Mouse (Mus musculus): Measurements from ENCODE around the gene Sectm1b. TPM values are rescaled to one million over a fixed set of nuclear protein-coding genes. Genes with fewer than 3 reads are reported as not detected.

Gene Sectm1b
- polyA plus RNA-seq, 1 experiment from 2014 or later: not detected

DNA sequence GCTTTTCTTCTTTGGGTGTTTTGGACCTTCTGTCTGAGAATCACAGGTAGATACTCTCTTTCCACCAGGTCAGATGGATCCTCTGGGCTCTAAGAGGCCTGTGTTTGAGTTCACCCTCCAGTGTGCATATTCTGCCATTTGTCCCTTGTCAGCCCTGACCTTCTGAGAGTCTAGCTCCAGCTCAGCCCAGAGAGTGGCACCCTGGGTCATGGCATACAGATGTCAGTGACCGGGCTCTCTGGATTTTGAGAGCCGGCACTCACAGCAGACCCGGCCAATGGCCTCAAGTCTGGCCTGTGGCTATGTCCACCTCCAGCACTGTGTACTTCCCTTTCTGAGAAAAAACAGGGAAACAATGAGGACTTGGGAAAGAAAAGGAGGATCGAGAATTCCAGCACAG, 3.9 kb downstream of the Sectm1b start:
- no peak overlapping the region for H3K4me2 ChIP-seq (ENCODE audit: low read length)
- ATAC-seq (no peak), DNase-seq (ENCODE audit: low spot score) (no peak)
- H3K4me1 ChIP-seq (ENCODE audit: control insufficient read depth, insufficient read depth, low read length): no peaks in the 10 kb centered on the region
- H3K4me3 ChIP-seq (ENCODE audit: low read depth, low read length): no peak overlapping the region
- no peak overlapping the region for H3K9ac ChIP-seq (ENCODE audit: low read length)
- H3K27me3 ChIP-seq (replicated peaks; ENCODE audit: control insufficient read depth, insufficient read depth, low read length): no peaks in the 10 kb centered on the region
- H3K36me3 ChIP-seq (ENCODE audit: control insufficient read depth, insufficient read depth, low read length): no peaks in the 10 kb centered on the region
- H3K27ac ChIP-seq (ENCODE audit: low read depth, low read length): no peak overlapping the region
- no peaks in the 10 kb centered on the region for H3K9me3 ChIP-seq (replicated peaks; ENCODE audit: control insufficient read depth, low read length)
- 88% methylated on average over 4 of the region's 4 CpGs for WGBS

GRCm38 (mm10) chr11:121058956-121059355, 4.4 kb downstream of the Sectm1b start:
- Histone ChIP-seq H3K36me3 (ENCODE audit: control insufficient read depth, insufficient read depth, low read length) (no peaks in the 10 kb centered on the region), H3K4me3 (ENCODE audit: low read depth, low read length) (no peak overlapping the region), H3K9me3 (replicated peaks; ENCODE audit: control insufficient read depth, low read length) (no peaks in the 10 kb centered on the region), H3K4me2 (ENCODE audit: low read length) (no peak overlapping the region), H3K27me3 (replicated peaks; ENCODE audit: control insufficient read depth, insufficient read depth, low read length) (no peaks in the 10 kb centered on the region), H3K9ac (ENCODE audit: low read length) (no peak overlapping the region), H3K4me1 (ENCODE audit: control insufficient read depth, insufficient read depth, low read length) (no peaks in the 10 kb centered on the region), H3K27ac (ENCODE audit: low read depth, low read length) (no peak overlapping the region)
- 91% methylated on average over 4 of the region's 4 CpGs for WGBS
- no peak for DNase-seq (ENCODE audit: low spot score)
- ATAC-seq: no peak

- DNase-seq (ENCODE audit: low spot score): no peak
Measured at GRCm38 (mm10) chr11:121058122-121058521, 5.2 kb downstream of the Sectm1b start.

DNA sequence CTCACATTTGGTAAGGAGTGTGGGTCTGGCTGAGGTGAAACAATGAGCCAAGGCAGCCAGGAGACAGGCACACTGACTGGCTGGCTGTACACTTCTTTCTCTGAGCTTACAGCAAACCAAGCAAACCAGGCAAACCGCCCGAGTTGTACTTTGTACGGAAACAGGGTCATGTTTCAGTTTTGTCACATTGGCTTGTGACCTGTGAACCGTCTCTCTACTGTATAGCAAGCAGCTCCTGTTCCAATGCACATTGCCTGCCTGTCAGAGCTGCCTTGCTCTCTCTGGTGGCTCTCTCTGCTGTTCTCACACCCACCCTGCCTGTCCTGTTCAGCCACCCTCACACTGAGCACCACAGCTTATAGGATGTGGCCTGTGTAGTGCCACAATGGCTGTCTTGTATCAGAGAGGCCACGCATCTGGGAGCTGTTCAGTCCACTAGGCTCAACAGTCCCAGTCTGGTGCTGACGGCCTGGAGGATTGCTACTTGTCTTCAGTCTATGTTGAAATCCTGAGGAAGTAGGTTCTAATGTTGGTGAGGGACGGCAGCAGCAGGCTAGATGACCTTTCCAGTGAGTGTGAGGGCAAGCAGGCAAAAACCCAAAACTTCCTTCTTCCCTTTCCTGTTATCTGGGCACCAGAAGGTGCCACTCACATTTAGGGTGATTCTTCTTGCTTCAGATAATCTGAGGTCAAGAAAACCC, 6.7 kb downstream of the Sectm1b start:
- 84% methylated on average over 7 of the region's 7 CpGs for WGBS
- Histone ChIP-seq H3K4me3 (ENCODE audit: low read depth, low read length) (no peak overlapping the region), H3K9me3 (replicated peaks; ENCODE audit: control insufficient read depth, low read length) (no peaks in the 10 kb centered on the region), H3K9ac (ENCODE audit: low read length) (no peak overlapping the region), H3K4me2 (ENCODE audit: low read length) (no peak overlapping the region), H3K36me3 (ENCODE audit: control insufficient read depth, insufficient read depth, low read length) (no peaks in the 10 kb centered on the region), H3K27me3 (replicated peaks; ENCODE audit: control insufficient read depth, insufficient read depth, low read length) (no peaks in the 10 kb centered on the region), H3K27ac (ENCODE audit: low read depth, low read length) (no peak overlapping the region), H3K4me1 (ENCODE audit: control insufficient read depth, insufficient read depth, low read length) (no peaks in the 10 kb centered on the region)
- ATAC-seq (no peak), DNase-seq (ENCODE audit: low spot score) (no peak)

More at GRCm38 (mm10) chr11:121058122-121058521, 5.2 kb downstream of the Sectm1b start:
- Histone ChIP-seq H3K4me1 (ENCODE audit: control insufficient read depth, insufficient read depth, low read length) (no peaks in the 10 kb centered on the region), H3K4me2 (ENCODE audit: low read length) (no peak overlapping the region), H3K4me3 (ENCODE audit: low read depth, low read length) (no peak overlapping the region), H3K9me3 (replicated peaks; ENCODE audit: control insufficient read depth, low read length) (no peaks in the 10 kb centered on the region), H3K9ac (ENCODE audit: low read length) (no peak overlapping the region), H3K27ac (ENCODE audit: low read depth, low read length) (no peak overlapping the region), H3K36me3 (ENCODE audit: control insufficient read depth, insufficient read depth, low read length) (no peaks in the 10 kb centered on the region), H3K27me3 (replicated peaks; ENCODE audit: control insufficient read depth, insufficient read depth, low read length) (no peaks in the 10 kb centered on the region)
- no peak for ATAC-seq
- WGBS: 81% methylated on average over 5 of the region's 5 CpGs

DNA sequence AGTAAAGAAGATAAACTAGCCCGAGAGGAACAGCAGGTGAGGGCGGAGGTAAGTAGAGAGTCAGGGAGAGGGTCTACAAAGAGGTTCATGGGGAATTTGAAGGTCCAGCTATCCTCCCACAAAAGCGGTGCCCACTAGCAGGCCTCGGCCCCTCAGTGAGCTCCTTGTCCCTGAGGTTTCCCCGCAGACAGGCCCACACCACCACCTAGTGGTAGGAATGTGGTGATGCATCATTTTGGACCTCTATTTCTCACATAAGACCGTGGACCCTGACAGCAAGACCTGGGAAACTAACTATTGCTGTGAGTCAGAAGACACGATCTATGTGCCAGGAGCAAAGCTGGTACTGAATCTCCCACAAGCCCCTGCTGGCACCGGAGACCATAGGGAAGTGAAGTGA, 9.8 kb downstream of the Sectm1b start:
- ATAC-seq: no peak
- Histone ChIP-seq H3K4me3 (ENCODE audit: low read depth, low read length) (no peak overlapping the region), H3K27ac (ENCODE audit: low read depth, low read length) (no peak overlapping the region), H3K9ac (ENCODE audit: low read length) (no peak overlapping the region), H3K27me3 (replicated peaks; ENCODE audit: control insufficient read depth, insufficient read depth, low read length) (0 out of 2 replicates have a peak, but pooled peaks cover 4% of the 10 kb centered on the region), H3K9me3 (replicated peaks; ENCODE audit: control insufficient read depth, low read length) (no peaks in the 10 kb centered on the region), H3K4me2 (ENCODE audit: low read length) (no peak overlapping the region), H3K36me3 (ENCODE audit: control insufficient read depth, insufficient read depth, low read length) (no peaks in the 10 kb centered on the region), H3K4me1 (ENCODE audit: control insufficient read depth, insufficient read depth, low read length) (no peaks in the 10 kb centered on the region)
- 15% methylated on average over 8 of the region's 8 CpGs for WGBS
- DNase-seq (ENCODE audit: low spot score): peak; percentile 85

DNA sequence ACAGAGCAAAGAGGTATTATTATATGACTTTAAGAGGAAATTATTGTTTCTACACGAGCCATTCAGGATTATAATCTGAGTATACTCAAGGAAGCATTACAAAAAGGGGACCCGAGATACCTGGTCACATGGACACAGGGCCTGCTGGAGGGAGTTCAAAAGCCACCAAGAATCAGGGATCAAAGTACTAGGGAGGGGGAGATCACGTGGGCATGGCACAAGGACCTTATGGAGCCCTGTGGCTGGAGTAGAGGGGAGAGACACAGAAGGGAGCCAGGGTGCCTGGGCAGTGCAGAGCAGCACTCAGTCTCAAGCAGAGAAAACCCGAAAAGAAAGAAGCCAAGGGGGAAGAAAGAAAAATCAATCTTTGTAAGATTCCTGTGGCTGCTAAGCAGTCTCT, 11.0 kb downstream of the Sectm1b start:
- no peak overlapping the region for H3K9ac ChIP-seq (ENCODE audit: low read length)

DNA sequence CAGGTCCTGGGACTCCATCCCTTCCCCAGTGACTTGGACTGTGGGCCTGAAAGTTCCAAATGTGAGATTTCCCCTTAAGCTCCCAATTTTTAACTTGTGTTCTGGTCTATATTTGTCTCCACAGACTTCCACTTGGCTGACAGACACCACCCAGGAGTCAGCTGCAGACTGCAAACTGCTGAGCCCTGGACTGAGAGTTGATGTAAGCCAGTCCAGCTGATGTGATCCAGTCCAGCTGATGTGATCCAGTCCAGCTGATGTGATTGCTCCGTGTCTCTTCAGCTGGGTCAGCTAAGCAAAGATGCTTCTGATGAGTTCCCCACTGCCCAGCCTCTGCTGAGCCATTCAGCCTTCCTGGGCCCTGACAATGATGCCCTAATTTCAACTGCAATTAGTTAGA, 11.6 kb downstream of the Sectm1b start:
- H3K4me2 ChIP-seq (ENCODE audit: low read length): no peak overlapping the region
- H3K4me3 ChIP-seq (ENCODE audit: low read depth, low read length): no peak overlapping the region
- WGBS: 78% methylated on average over 1 of the region's 1 CpGs
- H3K27ac ChIP-seq (ENCODE audit: low read depth, low read length): no peak overlapping the region
- ATAC-seq (no peak), DNase-seq (ENCODE audit: low spot score) (no peak)
- H3K9me3 ChIP-seq (replicated peaks; ENCODE audit: control insufficient read depth, low read length): no peaks in the 10 kb centered on the region
- no peaks in the 10 kb centered on the region for H3K36me3 ChIP-seq (ENCODE audit: control insufficient read depth, insufficient read depth, low read length)
- no peak overlapping the region for H3K9ac ChIP-seq (ENCODE audit: low read length)
- H3K4me1 ChIP-seq (ENCODE audit: control insufficient read depth, insufficient read depth, low read length): no peaks in the 10 kb centered on the region
- H3K27me3 ChIP-seq (replicated peaks; ENCODE audit: control insufficient read depth, insufficient read depth, low read length): 0 out of 2 replicates have a peak, but pooled peaks cover 4% of the 10 kb centered on the region

More for the DNA sequence above, 11.0 kb downstream of the Sectm1b start:
- Histone ChIP-seq H3K4me3 (ENCODE audit: low read depth, low read length) (no peak overlapping the region), H3K4me1 (ENCODE audit: control insufficient read depth, insufficient read depth, low read length) (no peaks in the 10 kb centered on the region), H3K36me3 (ENCODE audit: control insufficient read depth, insufficient read depth, low read length) (no peaks in the 10 kb centered on the region), H3K27ac (ENCODE audit: low read depth, low read length) (no peak overlapping the region), H3K9me3 (replicated peaks; ENCODE audit: control insufficient read depth, low read length) (no peaks in the 10 kb centered on the region), H3K27me3 (replicated peaks; ENCODE audit: control insufficient read depth, insufficient read depth, low read length) (0 out of 2 replicates have a peak, but pooled peaks cover 4% of the 10 kb centered on the region), H3K4me2 (ENCODE audit: low read length) (no peak overlapping the region)
- DNase-seq (ENCODE audit: low spot score) (no peak), ATAC-seq (no peak)
- WGBS: 71% methylated on average over 4 of the region's 4 CpGs

- no peak for DNase-seq (ENCODE audit: low spot score)
Measured at GRCm38 (mm10) chr11:121049840-121050239, 13.5 kb downstream of the Sectm1b start.

DNA sequence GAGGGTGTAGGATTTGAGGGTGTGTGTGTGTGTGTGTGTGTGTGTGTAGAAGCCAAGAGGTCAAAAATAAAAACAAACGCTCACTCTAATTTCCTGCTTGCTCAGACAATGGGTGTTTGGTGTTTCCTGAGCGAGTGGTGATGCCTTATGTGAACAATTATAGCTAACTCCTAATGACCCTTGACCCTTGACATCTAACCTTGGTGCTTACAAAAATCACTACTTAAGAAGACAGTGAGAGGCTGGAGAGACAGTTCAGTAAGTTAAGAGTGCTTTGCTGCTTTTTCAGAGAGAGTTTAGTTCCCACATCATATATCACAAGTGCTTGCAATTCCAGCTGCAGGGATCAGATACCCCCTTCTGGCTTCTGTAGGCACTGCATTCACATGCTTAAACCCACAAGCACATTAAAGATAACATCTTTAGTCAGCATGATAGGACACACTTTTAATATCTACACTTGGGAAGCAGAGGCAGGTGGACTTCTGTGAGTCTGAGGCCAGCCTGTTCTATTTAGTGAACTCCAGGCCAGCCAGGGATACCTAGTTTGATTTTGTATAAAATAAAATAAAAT, 15.5 kb downstream of the Sectm1b start:
- no peaks in the 10 kb centered on the region for H3K36me3 ChIP-seq (ENCODE audit: control insufficient read depth, insufficient read depth, low read length)
- ATAC-seq (no peak), DNase-seq (ENCODE audit: low spot score) (peak; percentile 46)
- H3K9me3 ChIP-seq (replicated peaks; ENCODE audit: control insufficient read depth, low read length): no peaks in the 10 kb centered on the region
- 0 out of 2 replicates have a peak, but pooled peaks cover 4% of the 10 kb centered on the region for H3K27me3 ChIP-seq (replicated peaks; ENCODE audit: control insufficient read depth, insufficient read depth, low read length)
- H3K4me1 ChIP-seq (ENCODE audit: control insufficient read depth, insufficient read depth, low read length): no peaks in the 10 kb centered on the region
- H3K9ac ChIP-seq (ENCODE audit: low read length): no peak overlapping the region
- no peak overlapping the region for H3K4me2 ChIP-seq (ENCODE audit: low read length)
- H3K4me3 ChIP-seq (ENCODE audit: low read depth, low read length): no peak overlapping the region
- 62% methylated on average over 2 of the region's 2 CpGs for WGBS
- H3K27ac ChIP-seq (ENCODE audit: low read depth, low read length): no peak overlapping the region

More at GRCm38 (mm10) chr11:121049840-121050239, 13.5 kb downstream of the Sectm1b start:
- WGBS: 77% methylated on average over 1 of the region's 1 CpGs
- Histone ChIP-seq H3K36me3 (ENCODE audit: control insufficient read depth, insufficient read depth, low read length) (no peaks in the 10 kb centered on the region), H3K4me3 (ENCODE audit: low read depth, low read length) (no peak overlapping the region), H3K9me3 (replicated peaks; ENCODE audit: control insufficient read depth, low read length) (no peaks in the 10 kb centered on the region), H3K27me3 (replicated peaks; ENCODE audit: control insufficient read depth, insufficient read depth, low read length) (0 out of 2 replicates have a peak, but pooled peaks cover 4% of the 10 kb centered on the region), H3K27ac (ENCODE audit: low read depth, low read length) (no peak overlapping the region), H3K9ac (ENCODE audit: low read length) (no peak overlapping the region), H3K4me2 (ENCODE audit: low read length) (no peak overlapping the region), H3K4me1 (ENCODE audit: control insufficient read depth, insufficient read depth, low read length) (no peaks in the 10 kb centered on the region)
- no peak for ATAC-seq
